Mouse (Mus musculus) c-Kit-positive CD71-negative TER-119-negative erythroid progenitor cells, embryonic 14.5 days (primary cell): ENCODE results near the gene Armc6.
A peak's percentile ranks its signal among the peaks of the same experiment; 100 is the strongest.

Experiments
- DNase-seq: peaks from one replicate; pipeline ENCODE4 v3.0.0-alpha.2; 2013; ENCODE audit warnings: low read depth

Armc6 gene

DNA sequence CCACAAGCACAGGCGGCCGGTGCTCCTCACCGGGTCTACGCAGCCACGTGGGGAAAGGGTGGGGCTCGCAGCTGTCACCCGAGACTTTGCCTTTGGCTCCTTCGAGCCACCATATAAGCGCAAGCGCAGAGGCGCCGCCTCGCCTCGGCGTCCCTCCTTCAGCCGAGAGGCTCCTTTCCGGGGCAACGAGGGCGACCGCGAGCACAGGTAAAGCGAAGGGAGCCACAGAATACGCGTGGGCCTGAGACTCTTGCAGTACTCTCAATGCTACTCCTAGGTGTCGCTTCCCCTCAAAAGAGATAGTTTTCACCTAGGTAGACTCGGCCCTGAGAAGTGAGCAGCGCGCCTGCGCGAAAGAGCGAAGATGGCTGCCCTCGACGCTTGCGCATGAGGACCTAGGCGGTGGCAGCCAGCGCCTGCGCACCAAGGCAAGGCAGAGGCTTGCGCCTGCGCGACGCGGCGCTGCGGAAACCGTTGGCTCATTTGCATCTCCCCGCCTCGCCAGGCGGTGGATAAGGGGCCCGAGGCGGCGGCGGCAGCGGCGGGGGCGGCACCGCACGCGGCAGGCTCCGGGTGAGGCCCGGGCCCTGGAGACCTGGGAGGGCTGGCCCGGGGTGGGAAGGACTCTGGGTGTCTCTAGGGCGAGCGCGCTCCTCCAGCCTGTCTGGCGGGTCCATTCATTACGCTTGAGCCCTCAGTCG is at the start of gene Armc6, which contains the start of gene Sugp2:
Gene Armc6 (minus strand): TSS at position 387 of the 701 bp plus-strand sequence.
Gene Sugp2 (plus strand): TSS at position 147 of the 701 bp plus-strand sequence.
- peak; percentile 95 for DNase-seq

DNA sequence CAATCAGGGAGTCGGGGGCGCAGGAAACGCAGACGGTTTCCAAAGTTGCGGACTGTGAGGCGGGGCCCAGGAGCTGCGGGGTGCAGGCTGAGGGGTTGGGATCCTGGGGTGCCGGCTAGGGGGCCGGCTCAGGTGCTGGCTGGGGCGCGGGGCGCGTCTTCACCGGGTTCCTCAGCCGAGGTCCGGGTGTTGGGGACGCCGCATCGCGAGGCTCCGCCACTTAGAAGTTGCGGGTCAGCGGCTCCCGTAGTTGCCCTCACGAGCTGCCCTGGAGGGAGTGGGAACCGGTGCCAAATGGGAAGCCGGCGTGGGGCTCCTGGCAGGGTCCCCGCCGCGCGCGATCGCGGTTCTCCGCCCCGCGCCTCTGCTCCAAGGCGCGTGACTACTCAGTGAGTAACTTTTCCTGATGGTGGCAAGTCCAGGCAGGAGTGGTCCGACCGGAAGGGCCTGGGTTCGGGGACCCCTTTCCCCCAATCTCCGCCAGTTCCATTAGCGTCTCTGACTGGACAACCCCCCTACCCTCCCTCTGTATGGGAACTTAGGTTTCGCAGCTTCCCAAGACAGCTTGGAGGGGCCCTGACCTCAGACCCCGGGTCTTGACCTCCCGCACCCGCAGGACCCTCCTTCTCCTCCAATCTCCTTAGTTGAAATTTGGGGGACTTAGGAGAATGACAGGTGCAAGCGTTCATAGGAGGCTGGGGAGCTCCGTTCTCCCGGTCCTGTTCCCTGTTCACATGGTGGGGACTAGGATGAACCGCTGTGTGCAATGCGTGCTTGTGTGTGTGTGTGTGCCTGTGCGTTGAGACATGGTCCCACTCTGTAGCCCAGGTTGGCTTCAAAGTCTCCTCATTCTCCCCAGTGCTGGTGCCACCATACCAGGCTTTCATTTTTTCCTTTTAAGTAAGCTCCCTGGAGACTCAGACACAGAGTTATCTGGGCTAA is 49.1 kb upstream of the Armc6 start:
- no peak for DNase-seq

GRCm38 (mm10) chr8:70282603-70283135 is 48.4 kb upstream of the Armc6 start, which contains the start of gene Homer3:
Homer3 (plus strand) TSS chr8:70282827.
- peak; percentile 88 for DNase-seq

- DNase-seq = no peak
Measured at GRCm38 (mm10) chr8:70281001-70281400, 46.7 kb upstream of the Armc6 start.

DNA sequence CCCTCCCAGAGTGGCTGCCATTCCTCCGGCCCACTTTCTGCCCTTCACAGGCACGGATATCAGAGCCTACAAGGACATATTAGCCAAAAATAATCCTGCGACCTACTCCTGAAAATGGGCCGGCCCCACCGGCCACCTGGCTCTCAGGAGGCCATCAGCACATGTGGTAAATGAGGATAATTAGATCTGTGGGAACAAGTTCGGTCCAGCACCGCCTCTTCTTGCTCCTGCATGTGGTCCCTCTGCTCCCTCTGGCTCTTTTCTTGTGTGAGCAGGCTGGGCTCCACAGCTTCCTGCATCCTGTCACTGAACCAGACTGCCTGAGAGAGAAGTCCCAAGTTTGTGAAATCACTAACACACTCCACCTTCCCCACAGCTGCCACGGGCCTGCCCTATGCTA is 45.0 kb upstream of the Armc6 start:
- DNase-seq = no peak

DNA sequence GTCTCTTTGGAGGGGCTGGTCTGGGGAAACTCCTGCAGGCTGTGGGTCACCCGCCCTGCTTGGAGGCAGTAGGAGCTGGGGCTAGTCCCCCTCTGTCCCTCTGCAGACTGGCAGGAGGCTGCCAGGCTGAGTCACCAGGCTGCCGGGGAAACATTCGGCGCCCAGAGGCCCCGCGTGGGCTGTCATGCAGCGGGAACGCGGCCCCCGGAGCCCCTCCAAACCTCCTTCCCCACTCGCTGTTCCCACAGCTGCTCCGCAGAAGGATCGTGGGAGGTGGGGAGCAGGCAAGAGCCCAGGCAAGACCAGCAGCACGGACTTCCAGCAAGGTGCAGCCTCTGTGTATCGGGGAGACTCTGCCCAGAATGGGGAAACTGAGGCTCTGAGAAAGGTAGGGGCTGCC is 43.9 kb upstream of the Armc6 start:
- no peak for DNase-seq

- DNase-seq = no peak
Measured at GRCm38 (mm10) chr8:70276476-70276875, 42.2 kb upstream of the Armc6 start.

DNA sequence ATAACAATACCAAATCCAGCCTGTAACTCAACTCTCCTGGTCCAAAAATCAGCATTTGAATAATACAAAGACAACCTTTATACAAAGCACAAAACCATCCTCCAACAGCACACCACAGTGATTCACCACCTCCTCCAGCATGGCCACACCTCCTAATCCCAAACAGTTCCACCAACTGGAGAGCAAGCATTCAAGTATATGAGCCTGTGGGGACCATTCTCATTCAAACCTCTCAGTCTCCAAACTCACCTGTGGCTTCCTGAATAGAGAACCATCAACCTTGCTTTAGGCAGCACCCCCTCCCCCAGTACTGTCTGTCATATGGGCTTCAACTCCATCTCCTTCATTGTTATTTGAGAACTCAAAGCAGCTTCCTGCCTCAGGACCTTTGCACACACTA is 40.1 kb upstream of the Armc6 start:
- no peak for DNase-seq

- peak; percentile 37 for DNase-seq
Measured at GRCm38 (mm10) chr8:70272949-70273348, 38.7 kb upstream of the Armc6 start.

DNA sequence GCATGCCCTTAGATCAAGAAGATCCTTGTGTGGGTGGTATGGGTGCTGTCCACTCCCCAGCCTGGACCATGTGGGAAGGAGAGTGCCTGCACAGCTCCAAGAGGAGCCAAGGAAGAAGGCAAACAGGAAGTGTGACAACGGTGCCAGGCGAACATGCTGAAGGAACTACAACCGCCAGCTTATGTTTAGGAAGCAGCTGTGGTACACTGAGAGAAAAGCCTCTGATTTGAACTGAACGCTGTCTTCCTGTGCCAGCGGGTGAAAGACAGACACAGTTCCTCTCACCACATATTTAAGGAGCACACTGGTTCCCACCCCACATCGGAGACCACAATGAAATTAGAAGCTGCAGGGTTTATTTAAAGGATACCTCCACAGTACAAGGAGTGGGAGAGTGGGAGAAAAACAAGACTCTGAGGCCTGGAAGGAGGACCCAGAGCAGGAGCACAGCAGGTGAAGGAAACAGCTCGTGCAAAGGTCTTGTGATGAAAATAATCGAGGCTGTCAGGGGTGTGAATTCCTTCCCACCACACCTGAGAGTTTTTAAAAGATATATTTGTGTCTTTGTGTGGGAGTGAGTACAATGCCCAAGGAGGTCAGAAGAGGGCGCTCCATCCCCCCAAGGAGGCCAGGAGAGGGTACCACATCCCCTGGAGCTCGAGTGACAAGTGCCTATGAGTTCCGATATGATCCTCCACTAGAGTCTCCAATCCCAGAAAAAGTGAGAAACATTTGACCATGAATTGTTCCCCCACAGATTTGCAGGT is 34.7 kb upstream of the Armc6 start:
- no peak for DNase-seq

DNA sequence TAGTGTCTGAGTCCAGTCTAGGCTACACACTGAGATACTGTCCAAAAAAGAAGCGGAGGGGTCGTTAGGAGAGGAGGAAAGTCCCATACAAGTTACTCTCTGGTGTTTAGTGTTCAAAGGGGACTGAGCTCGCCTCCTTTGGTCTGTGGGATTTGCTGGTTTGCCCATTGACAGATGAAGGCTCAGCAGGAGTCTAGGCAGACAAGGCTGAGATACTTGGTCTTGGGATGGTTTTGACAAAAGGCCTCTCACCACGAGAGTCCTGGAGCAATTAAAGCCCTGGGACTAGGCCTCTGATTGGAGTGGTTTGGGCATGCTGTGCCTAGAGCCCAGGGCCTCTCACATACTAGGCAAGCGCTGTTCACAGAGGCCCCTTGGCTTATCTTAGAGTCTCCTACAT is 34.0 kb upstream of the Armc6 start:
- no peak for DNase-seq

DNA sequence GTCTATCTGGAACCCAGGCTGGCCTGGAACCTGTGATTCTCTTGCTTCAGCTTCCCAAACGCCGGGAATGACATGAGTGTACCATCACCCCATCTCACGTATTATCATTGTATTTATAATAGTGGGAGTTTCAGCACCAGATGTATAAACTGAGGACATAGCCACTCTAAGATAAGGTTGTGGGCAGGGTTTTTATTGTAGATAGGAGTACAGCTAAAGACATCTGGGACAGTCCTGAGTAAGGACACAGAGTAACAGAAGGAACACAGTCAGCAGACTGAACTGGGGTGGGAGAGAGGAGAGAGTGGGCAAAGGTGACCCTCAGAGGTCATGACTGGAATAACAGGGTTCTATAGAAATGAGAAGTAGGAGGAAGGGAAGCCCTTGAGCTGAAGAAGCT is 33.4 kb upstream of the Armc6 start:
- no peak for DNase-seq

DNA sequence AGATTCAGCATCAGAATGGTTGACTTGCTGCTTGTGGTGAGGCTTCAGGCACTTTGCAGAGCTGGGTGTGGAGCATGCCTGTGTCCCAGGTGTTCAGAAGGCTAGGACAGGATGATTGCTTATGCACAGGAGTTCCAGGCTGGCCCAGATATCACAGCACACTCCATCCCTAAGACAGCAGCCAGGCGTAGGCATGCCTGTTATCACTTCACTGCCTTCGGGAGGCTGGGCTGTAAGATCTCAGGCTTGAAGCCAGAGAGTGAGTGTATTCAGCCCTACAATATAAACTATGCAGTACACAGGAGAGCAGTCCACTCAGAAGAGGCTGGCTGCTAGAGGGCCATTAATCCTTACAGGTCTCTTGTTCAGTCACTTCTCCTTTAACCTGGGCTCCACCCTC is 24.8 kb upstream of the Armc6 start:
- no peak for DNase-seq

DNA sequence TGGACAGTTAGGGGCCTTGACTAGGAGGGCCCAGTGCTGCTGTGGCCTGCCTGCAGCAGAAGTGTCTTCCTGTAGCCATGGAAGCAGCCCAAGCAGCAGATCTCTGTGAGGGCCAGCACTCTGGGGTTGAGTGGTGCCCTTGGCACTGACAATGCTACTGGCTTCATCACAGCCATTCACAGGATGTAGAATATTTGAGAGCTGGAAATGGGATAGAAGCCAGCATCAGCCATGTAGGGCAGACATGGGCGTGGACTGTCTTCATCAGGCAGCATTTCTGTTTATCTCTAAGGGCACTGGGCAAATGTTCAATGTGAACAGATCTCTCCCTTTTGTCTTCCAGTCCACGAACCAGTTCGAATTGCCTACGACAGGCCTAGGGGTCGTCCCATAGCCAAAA is 24.3 kb upstream of the Armc6 start:
- DNase-seq = no peak

DNA sequence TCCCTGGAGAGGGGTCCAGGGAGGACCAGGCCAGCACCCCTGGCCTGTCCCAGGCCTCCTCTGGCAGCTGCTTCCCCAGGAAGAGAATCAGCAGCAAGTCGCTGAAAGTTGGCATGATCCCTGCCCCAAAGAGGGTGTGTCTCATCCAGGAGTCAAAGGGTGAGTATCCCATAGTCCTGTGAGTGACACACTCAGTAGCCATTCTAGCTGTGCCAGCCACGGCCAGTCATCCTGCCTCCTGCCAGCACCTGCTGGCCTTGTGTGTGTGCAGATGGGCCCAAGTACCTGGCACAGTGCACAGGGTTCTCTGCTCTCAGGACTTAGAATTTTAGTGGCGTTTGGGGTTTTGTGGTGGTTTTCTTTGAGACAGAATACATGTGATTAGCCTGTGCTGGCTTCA is 23.2 kb upstream of the Armc6 start:
- DNase-seq = no peak

GRCm38 (mm10) chr8:70254628-70255027 is 20.4 kb upstream of the Armc6 start:
- no peak for DNase-seq

DNA sequence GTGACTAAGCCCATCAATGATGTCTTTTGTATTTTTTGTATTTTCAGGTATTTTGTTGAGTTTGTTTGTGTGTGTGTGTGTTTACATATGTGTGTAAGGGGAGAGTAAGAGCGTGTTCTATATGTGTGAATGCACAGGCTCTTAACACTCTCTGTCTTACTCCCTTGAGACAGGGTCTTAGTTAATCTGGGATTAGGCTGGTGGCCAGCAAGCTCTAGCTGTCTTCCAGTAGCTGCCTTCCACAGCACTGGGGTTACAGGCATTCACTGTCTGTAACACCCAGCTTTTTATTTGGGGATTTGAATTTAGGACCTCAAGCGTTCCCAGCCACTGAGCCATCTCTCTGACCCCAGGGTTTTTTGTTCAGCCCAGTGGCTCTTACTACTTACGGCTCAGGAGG is 13.6 kb upstream of the Armc6 start:
- DNase-seq = no peak

GRCm38 (mm10) chr8:70246622-70247021 is 12.4 kb upstream of the Armc6 start:
- no peak for DNase-seq

DNA sequence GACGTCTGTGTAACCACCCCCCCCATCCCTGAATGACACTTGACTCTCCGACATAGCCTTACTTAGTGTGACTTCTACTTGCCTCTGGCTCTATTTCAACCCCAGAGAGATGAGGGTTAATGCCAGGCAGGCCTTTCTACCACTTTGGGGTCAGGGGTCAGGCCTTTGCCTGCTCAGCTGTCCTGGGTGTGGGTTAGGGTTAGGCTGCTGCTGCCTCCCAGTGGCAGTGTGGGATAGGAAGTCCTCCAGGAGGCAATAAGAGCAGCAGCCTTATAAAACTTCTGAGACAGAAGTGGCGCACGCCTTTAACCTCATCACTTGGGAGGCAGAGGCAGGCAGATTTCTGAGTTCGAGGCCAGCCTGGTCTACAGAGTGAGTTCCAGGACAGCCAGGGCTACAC is 6.4 kb upstream of the Armc6 start:
- no peak for DNase-seq

- peak; percentile 18 for DNase-seq
Measured at GRCm38 (mm10) chr8:70237842-70238241, 3.6 kb upstream of the Armc6 start.

DNA sequence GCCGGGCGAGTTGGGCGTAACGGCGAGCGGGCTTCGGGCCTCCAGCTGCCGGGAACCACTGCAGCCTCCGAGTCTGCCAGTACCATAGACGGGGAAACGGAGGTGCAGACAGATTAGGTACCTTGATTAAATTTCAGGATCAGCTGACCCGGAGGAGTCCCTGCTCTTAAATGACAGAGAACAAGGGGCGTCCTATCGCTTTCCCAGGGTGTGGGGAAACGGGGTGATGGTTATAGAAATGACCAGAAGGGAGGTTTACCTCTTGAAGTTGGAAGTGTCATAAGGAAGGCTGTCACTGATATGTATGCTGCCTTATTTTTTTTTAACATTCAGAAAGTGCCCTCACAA is 489 bp upstream of the Armc6 start:
- no peak for DNase-seq

- DNase-seq = no peak
Measured at GRCm38 (mm10) chr8:70233606-70234005, 660 bp downstream of the Armc6 start.
